Mouse (Mus musculus) spleen, postnatal 10 days (tissue): ENCODE data around the gene Fto.

Experiments
- DNase-seq, 2 experiments: peaks; one replicate each; pipeline ENCODE4 v3.0.0; 2021 to 2022; ENCODE audit warnings: low spot score in 2 of 2

Gene Fto

GRCm38 (mm10) chr8:91357493-91358014 is 44.2 kb downstream of the Fto start:
- no peak for DNase-seq

- DNase-seq = no peak
These were observed 44.7 kb downstream of the Fto start for GRCm38 (mm10) chr8:91358016-91358415.

- DNase-seq = no peak
These were observed 46.2 kb downstream of the Fto start for GRCm38 (mm10) chr8:91359511-91359910.

GRCm38 (mm10) chr8:91360644-91361357 is 47.5 kb downstream of the Fto start:
- DNase-seq = no peak

- DNase-seq = no peak
These were observed 50.0 kb downstream of the Fto start for GRCm38 (mm10) chr8:91363272-91363860.

GRCm38 (mm10) chr8:91364216-91364615 is 50.9 kb downstream of the Fto start:
- DNase-seq = no peak

GRCm38 (mm10) chr8:91365804-91366203 is 52.5 kb downstream of the Fto start:
- no peak for DNase-seq

GRCm38 (mm10) chr8:91370899-91371298 is 57.6 kb downstream of the Fto start:
- no peak for DNase-seq

GRCm38 (mm10) chr8:91371995-91372394 is 58.7 kb downstream of the Fto start:
- no peak for DNase-seq

GRCm38 (mm10) chr8:91372780-91373577 is 59.7 kb downstream of the Fto start:
- DNase-seq = no peak

GRCm38 (mm10) chr8:91375054-91375938 is 62.0 kb downstream of the Fto start:
- no peak for DNase-seq

GRCm38 (mm10) chr8:91376785-91377184 is 63.5 kb downstream of the Fto start:
- peak in 1 of 2 experiments; percentile 26 for DNase-seq

- no peak for DNase-seq
These were observed 64.0 kb downstream of the Fto start for GRCm38 (mm10) chr8:91377275-91377674.

- peak; percentile 21 to 71 for DNase-seq
These were observed 65.6 kb downstream of the Fto start for GRCm38 (mm10) chr8:91378846-91379499.

GRCm38 (mm10) chr8:91380796-91381542 is 67.6 kb downstream of the Fto start:
- DNase-seq = no peak

GRCm38 (mm10) chr8:91381543-91382106 is 68.3 kb downstream of the Fto start:
- no peak for DNase-seq

GRCm38 (mm10) chr8:91383210-91383609 is 69.9 kb downstream of the Fto start:
- DNase-seq = no peak

GRCm38 (mm10) chr8:91383811-91384210 is 70.5 kb downstream of the Fto start:
- no peak for DNase-seq

- no peak for DNase-seq
These were observed 71.1 kb downstream of the Fto start for GRCm38 (mm10) chr8:91384389-91384788.

GRCm38 (mm10) chr8:91385808-91386207 is 72.5 kb downstream of the Fto start:
- no peak for DNase-seq
